14 mouse cellular contexts compared by ENCODE assay signal in the genomic region with DNA sequence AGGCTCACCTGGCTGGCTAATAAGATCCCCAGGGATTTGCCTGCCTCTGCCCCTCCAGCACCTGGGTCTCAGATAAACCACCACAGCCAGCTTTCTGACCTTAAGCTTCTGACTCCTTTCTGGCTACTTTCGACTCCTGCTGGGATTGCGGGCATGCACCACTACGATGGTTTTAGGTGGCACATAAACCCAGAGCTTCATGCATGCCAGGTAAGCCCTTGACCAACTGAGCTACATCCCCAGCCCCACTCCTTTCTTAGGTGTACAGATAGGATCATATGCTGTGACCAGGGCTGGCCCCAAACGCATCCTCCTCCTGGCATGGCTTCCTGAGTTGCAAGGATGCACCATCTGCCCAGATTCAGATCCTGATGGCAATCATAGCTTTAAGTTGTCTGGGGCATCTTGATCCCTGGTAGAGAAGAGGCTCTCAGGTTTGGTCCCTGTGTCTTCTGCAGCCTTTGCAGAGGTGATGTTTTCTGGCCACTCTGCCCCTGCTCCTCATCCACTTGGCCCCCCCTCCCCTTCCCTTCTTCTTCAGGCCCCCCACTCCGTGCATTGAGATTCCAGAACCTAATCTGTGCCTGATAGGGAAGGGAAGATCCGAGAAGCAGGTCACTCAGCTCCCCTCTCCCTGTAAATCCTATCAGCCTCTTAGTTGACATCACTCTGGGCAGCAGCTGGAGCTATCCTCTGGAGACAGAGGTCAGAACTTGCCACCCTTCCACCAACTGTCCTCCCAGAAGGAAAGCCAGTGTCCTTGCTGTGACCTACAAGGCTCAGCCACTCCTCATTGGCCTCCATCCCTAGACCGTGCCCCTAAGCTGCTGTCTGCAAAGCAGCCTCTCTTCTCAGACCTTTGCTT. TPM values are rescaled to one million over a fixed set of nuclear protein-coding genes. Genes with fewer than 3 reads are reported as not detected.
DNase-seq lines count a peak whose midpoint lies in the region; ATAC-seq and TF ChIP-seq lines count a peak whose summit lies in the region.
"Had no signal": no experiment of that assay in that cellular context is flagged by ENCODE, and none has a peak within 500 bp of the region (broad histone marks: within the 10 kb centered on the region; RNA-seq: fewer than 3 reads in every experiment).

No protein-coding gene starts in this region.

- no peak for ATAC-seq in heart, embryonic 15.5 days (replicated peaks; ENCODE audit: insufficient number of reproducible peaks, insufficient read depth, low FRiP score, low read depth)
- ATAC-seq in megakaryocyte-erythroid progenitor cell, adult 5-6 weeks (replicated peaks; ENCODE audit: low FRiP score, low TSS enrichment, poor library complexity, severe bottlenecking) = no peak
- ATAC-seq: lung, postnatal 0 days had no signal

- 57% methylated on average over 7 of the region's 7 CpGs for WGBS in heart, embryonic 15.5 days
- 73% methylated on average over 7 of the region's 7 CpGs for WGBS in heart, adult 2 months
- 58% methylated on average over 7 of the region's 7 CpGs for WGBS in limb, embryonic 10.5 days

- TF ChIP-seq POLR2A in heart, adult 2 months (IDR thresholded peaks at IDR 0.05; ENCODE audit: insufficient read depth, low read depth, low read length) = no peak

- intact Hi-C loops in heart, adult 2 months (cut with DNase I) = no loop called here

- no peaks in the 10 kb centered on the region for H3K36me3 ChIP-seq in heart, embryonic 15.5 days
- no peaks in the 10 kb centered on the region for H3K36me3 ChIP-seq in heart, adult 2 months (ENCODE audit: control insufficient read depth, insufficient read depth, low read length)
- H3K36me3 ChIP-seq in limb, embryonic 10.5 days = no peaks in the 10 kb centered on the region
- H3K36me3 ChIP-seq: stomach, embryonic 15.5 days had no signal

- no peak for TF ChIP-seq EP300 in heart, adult 2 months (IDR thresholded peaks at IDR 0.05; ENCODE audit: insufficient read depth, low read depth, low read length)

- H3K4me3 ChIP-seq in heart, embryonic 15.5 days = no peak overlapping the region
- no peak overlapping the region for H3K4me3 ChIP-seq in heart, adult 2 months
- H3K4me3 ChIP-seq in limb, embryonic 10.5 days = no peak overlapping the region
- H3K4me3 ChIP-seq: megakaryocyte, embryonic 14.5 days; stomach, embryonic 15.5 days had no signal

- DNase-seq in heart, adult 2 months = no peak
- DNase-seq in brain, adult 2 months (ENCODE audit: low read depth, low spot score) = peak; percentile 67
- DNase-seq in cerebellum, adult 18-20 months = peak; percentile 46 to 66
- DNase-seq in limb, embryonic 10.5 days (ENCODE audit: low spot score) = no peak
- DNase-seq in embryo, embryonic 9.5 days (ENCODE audit: extremely low spot score) = no peak
- DNase-seq: gastrocnemius, postnatal 25 days; kidney, adult 11 months; kidney, postnatal 25 days; thymus, postnatal 14 days had no signal

- no peaks in the 10 kb centered on the region for H3K9me3 ChIP-seq in heart, embryonic 15.5 days (replicated peaks)
- no peaks in the 10 kb centered on the region for H3K9me3 ChIP-seq in limb, embryonic 10.5 days (replicated peaks)
- H3K9me3 ChIP-seq: megakaryocyte, embryonic 14.5 days; stomach, embryonic 15.5 days had no signal

- no peaks in the 10 kb centered on the region for H3K27me3 ChIP-seq in heart, embryonic 15.5 days
- no peaks in the 10 kb centered on the region for H3K27me3 ChIP-seq in heart, adult 2 months (ENCODE audit: control insufficient read depth, insufficient read depth, low read length)
- peaks cover 3% of the 10 kb centered on the region; the same call in 1 of the 2 replicates for H3K27me3 ChIP-seq in limb, embryonic 10.5 days (ENCODE audit: low read depth, poor library complexity, severe bottlenecking)
- H3K27me3 ChIP-seq: stomach, embryonic 15.5 days had no signal

- no peaks in the 10 kb centered on the region for H3K79me2 ChIP-seq in heart, adult 2 months (replicated peaks; ENCODE audit: control insufficient read depth, insufficient read depth, low read length)

- TF ChIP-seq CTCF in heart, adult 2 months (IDR thresholded peaks at IDR 0.05) = no peak

- H3K4me1 ChIP-seq in heart, embryonic 15.5 days (replicated peaks) = peaks cover 40% of the 10 kb centered on the region
- H3K4me1 ChIP-seq in heart, adult 2 months (ENCODE audit: control insufficient read depth, insufficient read depth, low read length) = peaks cover 9% of the 10 kb centered on the region
- H3K4me1 ChIP-seq in limb, embryonic 10.5 days = peaks cover 62% of the 10 kb centered on the region

- peak overlapping the region; percentile 15; the same call in 1 of the 2 replicates for H3K27ac ChIP-seq in heart, embryonic 15.5 days
- H3K27ac ChIP-seq in heart, adult 2 months = no peak overlapping the region
- H3K27ac ChIP-seq in limb, embryonic 10.5 days = peak overlapping the region; percentile 66
- H3K27ac ChIP-seq: stomach, embryonic 15.5 days had no signal

- H3K9ac ChIP-seq in heart, embryonic 15.5 days = no peak overlapping the region
- H3K9ac ChIP-seq in heart, adult 2 months (ENCODE audit: low read depth, low read length) = no peak overlapping the region
- H3K9ac ChIP-seq: stomach, embryonic 15.5 days had no signal

- H3K4me2 ChIP-seq in heart, embryonic 15.5 days = no peak overlapping the region
- H3K4me2 ChIP-seq: stomach, embryonic 15.5 days had no signal

RNA-seq across cellular contexts. Expression of a gene that starts 19.1 kb away (rescaled TPM):
- polyA plus RNA-seq in heart, embryonic 15.5 days (2015; fragmentation: Nextera tagmentation; extraction: Ambion mirVana) = 0.42 and 1.0 TPM in 2 replicates
- total RNA-seq in heart, adult 2 months (2021) = under 1 TPM; 0.43 to 0.47 TPM
- 0.73 and 1.7 TPM in 2 replicates for polyA plus RNA-seq in heart, adult 2 months (2012; rRNA removed)
- 0.19 and 0.33 TPM in 2 replicates for polyA plus RNA-seq in limb, embryonic 10.5 days (2016; fragmentation: Nextera tagmentation; extraction: Ambion mirVana)
- 2.8 TPM in 1 of 2 replicates, not detected in the other for total RNA-seq in megakaryocyte-erythroid progenitor cell, adult 5-6 weeks (2014; fragmentation: Nextera tagmentation)
- 0.30 and 0.33 TPM in 2 replicates for total RNA-seq in megakaryocyte-erythroid progenitor cell, adult 5-6 weeks (2017)

RNA-seq across cellular contexts. Expression of a gene that starts 32.4 kb away (rescaled TPM):
- polyA plus RNA-seq in heart, embryonic 15.5 days (2015; fragmentation: Nextera tagmentation; extraction: Ambion mirVana) = 37.0 and 40.0 TPM in 2 replicates
- 10 to 100 TPM; 29.5 to 45.1 TPM for total RNA-seq in heart, adult 2 months (2021)
- polyA plus RNA-seq in heart, adult 2 months (2012; rRNA removed) = 13.3 and 16.3 TPM in 2 replicates
- 25.7 and 27.9 TPM in 2 replicates for polyA plus RNA-seq in limb, embryonic 10.5 days (2016; fragmentation: Nextera tagmentation; extraction: Ambion mirVana)
- 20.0 and 23.9 TPM in 2 replicates for total RNA-seq in megakaryocyte-erythroid progenitor cell, adult 5-6 weeks (2014; fragmentation: Nextera tagmentation)
- total RNA-seq in megakaryocyte-erythroid progenitor cell, adult 5-6 weeks (2017) = 23.2 and 26.7 TPM in 2 replicates

RNA-seq across cellular contexts. Expression of a gene that starts 56.3 kb away (rescaled TPM):
- 6.3 and 8.5 TPM in 2 replicates for polyA plus RNA-seq in heart, embryonic 15.5 days (2015; fragmentation: Nextera tagmentation; extraction: Ambion mirVana)
- 10 to 100 TPM; 42.6 to 50.9 TPM for total RNA-seq in heart, adult 2 months (2021)
- polyA plus RNA-seq in heart, adult 2 months (2012; rRNA removed) = 19.5 and 21.8 TPM in 2 replicates
- polyA plus RNA-seq in limb, embryonic 10.5 days (2016; fragmentation: Nextera tagmentation; extraction: Ambion mirVana) = 13.0 and 13.8 TPM in 2 replicates
- 4.8 and 7.0 TPM in 2 replicates for total RNA-seq in megakaryocyte-erythroid progenitor cell, adult 5-6 weeks (2014; fragmentation: Nextera tagmentation)
- 0.33 and 0.72 TPM in 2 replicates for total RNA-seq in megakaryocyte-erythroid progenitor cell, adult 5-6 weeks (2017)

Comparison
In these comparisons a context has a peak if more than half of its experiments do, and no peak if none do; other contexts are left out.
1. DNase-seq: peak in brain, adult 2 months (single experiment) and cerebellum, adult 18-20 months (2 of 2); none in heart, adult 2 months (0 of 2), limb, embryonic 10.5 days (single experiment) and embryo, embryonic 9.5 days (single experiment).